Mouse (Mus musculus): ENCODE data around the gene Fbxo46.

DNA sequence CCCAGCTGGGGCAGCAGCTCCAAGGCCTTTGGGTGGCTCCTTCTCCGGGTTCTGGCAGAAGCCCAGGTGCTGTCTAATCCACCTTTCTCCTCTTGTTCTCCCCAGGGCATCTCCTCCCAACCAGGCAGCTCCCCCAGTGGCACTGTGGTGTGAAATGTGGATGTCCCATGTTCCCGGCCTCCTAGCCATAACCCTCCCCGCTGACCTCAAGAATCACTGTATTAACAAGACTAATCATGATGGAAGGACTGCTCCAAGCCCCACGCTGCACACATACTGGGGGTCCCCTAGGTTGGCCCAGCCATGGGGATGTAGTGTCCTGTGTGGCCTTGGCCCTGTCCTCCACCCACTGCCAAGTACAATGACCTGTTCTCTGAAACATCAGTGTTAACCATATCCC lies 37.5 kb upstream of the Fbxo46 start:
- TF ChIP-seq POLR2A (IDR thresholded peaks at IDR 0.05; ENCODE audit: control insufficient read depth, low read depth, low read length) (no peak), CTCF (IDR thresholded peaks at IDR 0.05; ENCODE audit: control insufficient read depth, insufficient read depth, insufficient replicate concordance, low read depth, low read length) (no peak)

Measured in testis, adult 2 months (tissue).